Mouse (Mus musculus) subcutaneous adipose tissue, adult 2 months (tissue): ENCODE measurements around the gene 3110082I17Rik. TPM values are rescaled to one million over a fixed set of nuclear protein-coding genes. Genes with fewer than 3 reads are reported as not detected.

Experiments
- polyA plus RNA-seq: library from polyadenylated mRNA; depleted of rRNA; stranded (reverse); fragments of >200 nt; gene quantifications from 2 replicates; pipeline ENCODE4 v1.2.3, GENCODE M21; 2012; ENCODE audit warnings: low replicate concordance; rRNA removed

3110082I17Rik gene
- 9.0 and 18.2 TPM in 2 replicates for polyA plus RNA-seq

DNA sequence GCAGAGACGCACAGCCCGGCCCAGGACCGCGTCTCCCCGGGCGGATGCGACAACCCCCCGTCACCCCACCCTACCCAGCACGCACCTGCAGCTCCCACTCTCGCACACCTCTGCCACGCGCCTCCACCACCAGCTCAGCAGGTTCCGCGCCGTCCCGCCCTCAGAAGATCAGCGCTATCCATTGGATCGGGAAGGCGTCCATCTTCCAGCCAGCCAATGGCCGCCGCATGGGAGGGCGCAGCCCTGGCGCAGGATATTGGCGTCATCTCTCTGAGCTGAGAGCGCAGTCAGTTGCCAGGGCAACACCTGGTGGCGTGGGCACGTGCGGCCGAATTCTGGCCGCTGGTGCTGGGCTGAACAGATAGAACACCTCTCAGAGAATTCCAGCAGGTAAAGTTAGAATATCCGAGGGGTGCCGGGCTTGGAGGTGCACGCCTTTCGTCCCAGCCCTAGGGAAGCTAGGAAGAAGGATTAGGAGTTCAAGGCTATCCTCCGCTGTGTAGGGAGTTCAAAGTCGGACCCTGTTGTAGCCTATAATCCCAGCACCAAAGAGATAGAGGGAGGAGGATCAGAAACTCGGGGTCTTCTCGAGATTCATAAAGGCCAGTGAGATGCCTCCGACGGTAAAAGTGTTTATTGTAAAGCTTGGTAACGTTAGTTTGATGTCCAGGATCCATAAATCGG is at the start of gene 3110082I17Rik:
Gene 3110082I17Rik, minus strand, starts transcription at position 144 of the 684 bp plus-strand sequence.

DNA sequence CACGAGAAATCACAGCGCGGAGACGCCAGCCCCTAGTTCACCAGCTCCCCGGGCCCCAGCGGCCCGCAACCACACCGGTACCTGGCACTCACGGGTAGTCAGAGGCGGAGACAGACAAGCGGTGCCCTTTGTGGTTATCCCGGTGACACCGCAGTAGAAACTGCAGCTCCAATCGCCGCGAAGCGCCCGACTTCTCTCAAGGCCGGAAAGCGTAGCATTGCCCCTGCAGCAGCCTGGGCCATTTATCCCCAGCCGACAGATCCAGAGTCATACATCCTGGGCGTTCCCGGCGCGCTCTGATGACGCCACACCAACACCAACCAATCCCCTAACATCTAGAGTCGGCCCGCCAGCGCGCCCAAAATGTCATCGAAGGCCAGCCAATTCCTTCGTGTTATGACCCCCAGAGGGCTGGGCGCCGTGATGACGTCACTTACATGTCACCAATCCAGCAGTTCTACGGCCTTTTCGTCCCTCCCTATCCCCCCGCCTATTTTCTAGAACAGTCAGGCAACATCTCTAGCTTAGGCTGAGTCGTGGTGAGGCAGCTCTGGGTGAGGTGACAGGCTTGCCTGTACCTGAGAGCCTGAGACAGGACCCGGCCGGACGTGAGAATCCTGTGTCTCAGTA is 24.0 kb upstream of the 3110082I17Rik start, which contains the start of gene Zfand2a:
Gene Zfand2a, minus strand, starts transcription at position 365 of the 630 bp plus-strand sequence.

DNA sequence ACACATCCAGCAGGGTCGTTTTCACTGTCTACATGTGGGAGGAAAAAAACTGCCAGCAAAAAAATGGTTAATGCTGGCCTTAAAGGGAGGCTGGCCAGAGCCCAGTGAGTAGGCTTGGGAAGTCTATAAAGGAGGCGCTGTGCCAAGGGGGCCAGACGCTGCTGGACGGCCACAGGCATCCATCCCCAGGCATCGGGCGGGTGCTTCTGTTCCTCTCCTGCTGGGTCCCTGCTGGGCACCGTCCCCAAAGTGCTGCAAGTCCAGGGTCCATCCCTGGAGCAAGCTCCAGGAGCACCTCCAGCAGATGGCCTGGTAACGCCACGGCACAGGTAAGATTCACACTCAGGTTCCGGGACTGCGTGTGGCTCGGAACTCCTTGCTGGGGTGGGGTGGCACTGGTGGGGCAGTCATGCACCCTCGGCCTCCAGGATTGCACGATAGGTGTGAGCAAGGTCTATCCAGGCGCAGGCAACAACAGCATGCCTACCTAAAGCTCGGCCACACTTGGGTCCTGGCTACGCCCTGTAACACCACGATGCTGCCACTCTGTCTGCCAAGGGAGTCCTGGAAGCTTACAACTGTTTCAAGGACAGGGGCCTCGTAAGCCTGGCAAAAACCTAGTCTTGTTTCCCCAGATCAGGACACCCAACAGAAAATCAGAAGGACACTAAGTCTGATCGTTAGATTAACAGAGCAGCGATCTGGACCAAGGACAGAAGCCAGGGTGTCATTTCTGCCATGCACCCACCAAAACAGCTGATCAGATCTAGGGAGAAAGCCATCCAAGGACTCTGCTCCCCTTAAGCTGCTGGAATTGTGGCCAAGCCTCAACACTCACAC is 37.1 kb downstream of the 3110082I17Rik start, which contains the start of gene Gper1:
Gene Gper1, plus strand, starts transcription at position 126 of the 840 bp plus-strand sequence.

DNA sequence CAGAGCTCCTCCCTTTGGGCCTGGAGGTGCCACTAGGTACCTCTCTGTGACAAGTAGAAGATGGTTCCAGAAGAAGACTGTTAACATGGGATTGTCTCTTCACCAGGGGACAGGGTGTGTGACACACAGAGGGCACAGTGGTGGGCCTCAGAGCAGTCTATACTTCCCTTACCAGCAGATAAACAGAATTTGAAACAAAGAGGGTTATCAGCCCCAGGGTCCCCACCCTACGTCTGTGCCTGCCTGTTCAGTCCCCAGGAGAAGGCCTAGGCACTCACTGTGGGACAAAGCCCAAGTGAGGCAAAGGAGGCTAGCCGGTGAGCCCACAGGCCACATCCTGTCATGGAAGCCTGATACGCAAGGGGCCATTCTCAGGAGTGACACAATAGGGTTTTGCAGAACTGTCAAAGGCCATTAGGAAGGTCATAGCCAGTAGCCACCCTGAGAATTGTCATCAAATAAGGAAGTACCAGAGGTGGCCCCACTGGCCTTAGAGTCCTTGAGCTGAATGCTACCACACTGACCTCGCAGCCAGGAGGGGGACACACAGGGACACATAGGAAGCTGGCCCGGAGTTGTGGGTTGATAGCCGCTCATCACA is 55.4 kb downstream of the 3110082I17Rik start, which contains the start of gene C130050O18Rik:
Gene C130050O18Rik, plus strand, starts transcription at position 480 of the 601 bp plus-strand sequence.

DNA sequence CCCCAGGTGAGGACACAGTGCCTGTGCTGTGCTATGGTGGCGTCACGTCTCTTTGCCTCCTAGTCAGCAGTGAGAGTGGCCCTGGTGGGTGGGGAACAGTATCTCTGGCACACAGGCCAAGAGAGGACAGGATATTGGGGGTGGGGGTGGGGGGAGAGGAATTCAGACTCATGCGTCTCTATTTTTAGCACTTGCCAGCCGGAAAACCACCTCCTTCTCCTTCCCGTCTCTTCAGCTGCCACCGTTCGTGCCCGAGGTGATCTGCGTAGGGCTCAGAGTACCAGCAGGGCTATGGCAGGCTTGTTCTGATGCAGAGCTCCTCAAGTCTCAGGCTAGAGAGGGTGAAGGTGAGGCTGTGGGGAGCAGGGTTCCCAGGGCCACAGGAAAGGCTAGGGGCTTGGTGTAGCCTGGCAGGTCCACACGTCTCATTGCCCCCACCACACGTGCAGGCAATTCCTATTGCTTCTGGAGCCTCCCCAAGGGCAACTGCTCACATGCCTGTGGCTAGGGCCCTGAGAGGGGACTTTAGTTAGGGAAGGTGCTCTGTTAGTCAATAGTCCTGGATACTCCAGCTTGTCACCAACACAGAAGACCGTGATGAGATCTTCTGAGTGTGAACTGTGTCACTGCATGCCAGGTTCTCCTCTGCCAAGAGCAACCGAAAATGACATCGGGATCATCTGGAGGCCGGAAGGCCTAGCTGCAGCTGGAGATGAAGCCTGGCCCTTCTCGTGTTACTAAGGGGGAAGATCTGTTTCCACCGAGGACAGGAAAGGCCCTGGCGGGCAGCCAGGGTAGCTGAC is 82.7 kb downstream of the 3110082I17Rik start, which contains the start of gene Gpr146:
Gene Gpr146, plus strand, starts transcription at position 230 of the 803 bp plus-strand sequence.

DNA sequence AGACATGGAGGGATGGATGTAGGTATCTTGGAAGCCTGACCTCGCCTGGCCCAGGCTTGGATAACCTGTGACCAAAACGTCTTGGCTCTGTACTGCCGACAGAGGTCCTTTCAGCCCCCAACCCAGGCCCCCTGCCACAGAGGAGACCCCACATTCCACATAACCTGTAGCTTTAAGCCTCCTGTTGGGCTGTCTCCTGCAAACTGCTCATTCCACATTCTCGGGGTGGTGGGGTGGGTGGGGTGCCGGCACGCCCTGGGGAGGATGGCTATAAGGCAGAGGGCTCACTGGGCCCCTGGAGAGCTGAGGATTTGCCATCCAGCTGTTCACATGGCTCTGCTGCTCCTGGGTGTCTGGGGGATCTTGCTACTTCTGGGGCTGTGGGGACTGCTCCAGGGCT is 108.0 kb downstream of the 3110082I17Rik start, which contains the start of gene Cyp2w1:
Gene Cyp2w1, plus strand, starts transcription at position 301 of the 400 bp plus-strand sequence.

DNA sequence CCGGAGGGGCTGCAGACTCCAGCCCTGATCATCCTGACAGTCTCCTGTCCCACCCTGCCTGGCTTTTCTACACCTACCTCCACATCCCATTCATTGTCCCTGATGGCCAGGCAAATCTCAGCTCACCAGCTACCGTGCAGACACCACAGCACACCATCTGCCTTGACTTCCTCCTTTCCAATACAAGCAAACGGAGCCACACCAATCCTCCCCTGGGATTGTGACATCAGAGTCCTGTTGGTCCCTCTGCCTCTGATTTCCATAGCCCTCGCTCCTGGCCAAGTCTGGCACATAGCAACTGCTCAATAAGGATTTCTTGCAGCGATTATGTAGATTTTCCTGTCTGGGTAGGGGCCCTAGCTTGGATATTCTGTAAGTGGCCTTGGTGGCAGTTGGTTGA is 109.2 kb downstream of the 3110082I17Rik start, which contains the start of gene Cox19:
Gene Cox19, minus strand, starts transcription at position 285 of the 400 bp plus-strand sequence.

DNA sequence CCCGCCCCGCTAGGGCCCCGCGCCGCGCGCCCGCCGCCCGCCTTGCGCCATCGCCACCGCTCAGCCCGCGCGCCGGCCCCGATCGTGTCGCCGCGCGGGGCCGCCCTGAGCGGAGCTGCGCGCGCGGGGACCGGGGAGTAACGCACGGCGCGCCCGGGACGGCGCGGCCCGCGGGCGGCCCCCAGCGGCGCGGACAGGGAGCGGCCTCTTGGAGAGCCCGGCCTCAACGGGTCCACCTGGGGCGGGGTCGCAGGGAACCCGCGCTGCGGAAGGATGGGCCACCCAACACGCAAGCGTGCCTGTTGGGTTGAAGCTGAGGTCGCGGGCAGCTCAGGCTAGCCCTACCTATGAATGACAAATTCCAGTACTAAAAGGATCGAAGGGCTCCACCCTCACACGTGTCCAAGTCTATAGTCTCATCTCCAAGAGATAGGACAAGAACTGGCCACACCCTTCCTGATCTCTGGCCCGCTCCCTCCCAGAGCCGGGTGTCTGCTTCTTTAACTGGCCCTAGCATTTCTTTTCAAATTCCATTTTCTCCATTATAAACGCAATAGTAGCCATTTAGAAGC is 134.8 kb downstream of the 3110082I17Rik start, which contains the start of gene Adap1:
Gene Adap1, minus strand, starts transcription at position 228 of the 572 bp plus-strand sequence.

Other genes with a start within 250 kb of the 3110082I17Rik start
- 76.9 and 154 TPM in 2 replicates for gene Get4, start 208.2 kb downstream of the 3110082I17Rik start, polyA plus RNA-seq
- gene Adap1, start 134.9 kb downstream of the 3110082I17Rik start, polyA plus RNA-seq, result 36.3 and 61.5 TPM in 2 replicates
- gene Cox19, start 109.1 kb downstream of the 3110082I17Rik start, polyA plus RNA-seq, result 131 and 211 TPM in 2 replicates
- not detected in 2 replicates for gene Cyp2w1, start 107.9 kb downstream of the 3110082I17Rik start, polyA plus RNA-seq
- gene Gpr146, start 82.8 kb downstream of the 3110082I17Rik start, polyA plus RNA-seq, result 34.4 and 64.9 TPM in 2 replicates
- 1.9 and 3.7 TPM in 2 replicates for gene C130050O18Rik, start 55.2 kb downstream of the 3110082I17Rik start, polyA plus RNA-seq
- gene Gper1, start 37.4 kb downstream of the 3110082I17Rik start, polyA plus RNA-seq, result 7.3 and 9.9 TPM in 2 replicates
- 21.4 and 28.9 TPM in 2 replicates for gene Zfand2a, start 24.0 kb upstream of the 3110082I17Rik start, polyA plus RNA-seq
- gene Uncx, start 83.0 kb upstream of the 3110082I17Rik start, polyA plus RNA-seq, result not detected in 2 replicates